Mouse (Mus musculus) forebrain, embryonic 16.5 days (tissue): Measurements from ENCODE around the gene Mex3d. TPM values are rescaled to one million over a fixed set of nuclear protein-coding genes. Genes with fewer than 3 reads are reported as not detected.
"Not testable (repeated sequence)": the region's sequence is repeated elsewhere in the genome, so short reads cannot be mapped to it uniquely, and the experiment has no call there.

Source experiments
- ATAC-seq: fragments of 200-750 bp; cut with Nextera tagmentation; 2 replicates; pipeline ENCODE4 v1.8.0; 2017; ENCODE audit warnings: mild to moderate bottlenecking, moderate library complexity
- H3K27ac ChIP-seq: fragments of 300-500 bp; sonication (generic); 2 replicates; pipeline ENCODE4 v1.5.1; 2014; ENCODE audit warnings: low read length, control low read depth
- H3K27me3 ChIP-seq: fragments of 300-500 bp; sonication (generic); replicated peaks from 2 replicates; pipeline ENCODE4 v1.6.1; 2014; ENCODE audit warnings: low read length; ENCODE audit not compliant: control insufficient read depth, insufficient read depth
- H3K36me3 ChIP-seq: fragments of 300-500 bp; sonication (generic); 2 replicates; pipeline ENCODE4 v1.6.1; 2014; ENCODE audit not compliant: control insufficient read depth, insufficient read depth
- H3K4me1 ChIP-seq: fragments of 300-500 bp; sonication (generic); replicated peaks from 2 replicates; pipeline ENCODE4 v1.6.1; 2014; ENCODE audit warnings: low read length; ENCODE audit not compliant: control insufficient read depth, insufficient read depth
- H3K4me2 ChIP-seq: fragments of 300-500 bp; sonication (generic); 2 replicates; pipeline ENCODE4 v1.6.1; 2014; ENCODE audit warnings: mild to moderate bottlenecking, low read length, control low read depth
- H3K4me3 ChIP-seq: fragments of 300-500 bp; sonication (generic); replicated peaks from 2 replicates; pipeline ENCODE4 v1.5.1; 2014; ENCODE audit warnings: mild to moderate bottlenecking, low read length, control low read depth
- H3K9ac ChIP-seq: fragments of 300-500 bp; sonication (generic); replicated peaks from 2 replicates; pipeline ENCODE4 v1.6.1; 2014; ENCODE audit warnings: low read depth, low read length, control low read depth
- H3K9me3 ChIP-seq: fragments of 300-500 bp; sonication (generic); 2 replicates; pipeline ENCODE4 v1.6.1; 2016; ENCODE audit warnings: low read length; ENCODE audit not compliant: control insufficient read depth
- WGBS: fragments of 180-500 bp; shearing (Covaris S2); extraction: QIAGEN DNeasy Blood & Tissue Kit; methylation state at CpG from one replicate; pipeline ENCODE4 v1.1.7; 2014; 5-methylcytosine and 5-hydroxymethylcytosine counted together
- polyA plus RNA-seq: library from polyadenylated mRNA; unstranded; fragments of >200 nt; fragmentation: Nextera tagmentation; extraction: Ambion mirVana; gene quantifications from 2 replicates; pipeline ENCODE4 v1.2.1, GENCODE M21; 2015

Gene Mex3d
- polyA plus RNA-seq, 1 experiment from 2014 or later: 16.3 TPM

DNA sequence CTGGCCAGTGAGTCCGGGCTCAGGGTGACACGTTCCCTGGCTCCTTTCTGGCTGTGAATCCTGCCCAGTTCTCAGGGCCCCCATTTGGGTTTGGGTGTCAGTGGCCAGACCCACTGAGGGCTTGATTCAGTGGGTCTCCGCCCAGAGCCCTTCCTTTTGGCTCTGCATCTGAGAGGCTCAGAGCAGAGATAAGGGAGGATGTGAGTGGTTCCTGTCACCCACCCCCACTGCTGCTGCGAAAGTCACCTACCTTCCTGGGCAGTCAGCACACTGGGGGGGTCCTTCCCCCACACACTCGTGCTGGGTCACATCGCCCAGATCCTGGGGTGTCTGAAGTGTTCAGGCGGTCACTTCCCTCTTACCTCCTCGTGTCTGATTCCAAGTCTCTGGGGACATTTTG is 34.7 kb downstream of the Mex3d start:
- Histone ChIP-seq H3K27me3 (peaks cover 71% of the 10 kb centered on the region), H3K36me3 (no peaks in the 10 kb centered on the region), H3K4me1 (peaks cover 21% of the 10 kb centered on the region), H3K4me3 (no peak overlapping the region), H3K9ac (no peak overlapping the region), H3K4me2 (no peak overlapping the region), H3K27ac (no peak overlapping the region), H3K9me3 (no peaks in the 10 kb centered on the region)
- ATAC-seq: no peak
- 74% methylated on average over 8 of the region's 8 CpGs for WGBS

GRCm38 (mm10) chr10:80351896-80352295 is 35.6 kb downstream of the Mex3d start:
- WGBS: 29% methylated on average over 11 of the region's 11 CpGs
- ATAC-seq: no peak
- H3K9me3 ChIP-seq: no peaks in the 10 kb centered on the region

GRCm38 (mm10) chr10:80350292-80350691 is 37.2 kb downstream of the Mex3d start:
- peaks cover 5% of the 10 kb centered on the region; the same call in 1 of the 2 replicates for H3K4me1 ChIP-seq
- no peak overlapping the region for H3K27ac ChIP-seq
- no peak overlapping the region for H3K4me2 ChIP-seq
- peak; percentile 82 for ATAC-seq
- peaks cover 64% of the 10 kb centered on the region for H3K27me3 ChIP-seq
- no peaks in the 10 kb centered on the region for H3K9me3 ChIP-seq
- 1% methylated on average over 7 of the region's 7 CpGs for WGBS
- no peak overlapping the region for H3K4me3 ChIP-seq
- H3K9ac ChIP-seq: no peak overlapping the region
- H3K36me3 ChIP-seq: no peaks in the 10 kb centered on the region

More at GRCm38 (mm10) chr10:80351896-80352295, 35.6 kb downstream of the Mex3d start:
- H3K27ac ChIP-seq: no peak overlapping the region
- no peak overlapping the region for H3K4me2 ChIP-seq
- no peak overlapping the region for H3K9ac ChIP-seq
- H3K4me1 ChIP-seq: peaks cover 17% of the 10 kb centered on the region
- no peak overlapping the region for H3K4me3 ChIP-seq
- H3K27me3 ChIP-seq: peaks cover 69% of the 10 kb centered on the region
- no peaks in the 10 kb centered on the region for H3K36me3 ChIP-seq

GRCm38 (mm10) chr10:80348981-80349380 is 38.5 kb downstream of the Mex3d start:
- Histone ChIP-seq H3K9me3 (no peaks in the 10 kb centered on the region), H3K27me3 (peaks cover 67% of the 10 kb centered on the region), H3K4me3 (no peak overlapping the region), H3K4me1 (peaks cover 5% of the 10 kb centered on the region; the same call in 1 of the 2 replicates), H3K36me3 (no peaks in the 10 kb centered on the region), H3K9ac (no peak overlapping the region), H3K4me2 (no peak overlapping the region), H3K27ac (no peak overlapping the region)
- WGBS: 13% methylated on average over 26 of the region's 26 CpGs
- no peak for ATAC-seq

GRCm38 (mm10) chr10:80348244-80348781 is 39.1 kb downstream of the Mex3d start, which contains the start of gene Adamtsl5:
Adamtsl5 (minus strand) TSS chr10:80348412.
- H3K27ac ChIP-seq: no peak within 1 kb of the TSS
- H3K9me3 ChIP-seq: no peaks in the 10 kb centered on the region
- 0 out of 2 replicates have a peak within 1 kb of the TSS, but pooled peaks have one; percentile 1 for H3K4me3 ChIP-seq
- no peaks in the 10 kb centered on the region for H3K36me3 ChIP-seq
- no peak within 1 kb of the TSS for H3K4me2 ChIP-seq
- H3K4me1 ChIP-seq: peaks cover 10% of the 10 kb centered on the region
- H3K9ac ChIP-seq: no peak within 1 kb of the TSS
- 2% methylated on average over 41 of the region's 42 CpGs for WGBS
- no peak for ATAC-seq
- peaks cover 73% of the 10 kb centered on the region for H3K27me3 ChIP-seq

DNA sequence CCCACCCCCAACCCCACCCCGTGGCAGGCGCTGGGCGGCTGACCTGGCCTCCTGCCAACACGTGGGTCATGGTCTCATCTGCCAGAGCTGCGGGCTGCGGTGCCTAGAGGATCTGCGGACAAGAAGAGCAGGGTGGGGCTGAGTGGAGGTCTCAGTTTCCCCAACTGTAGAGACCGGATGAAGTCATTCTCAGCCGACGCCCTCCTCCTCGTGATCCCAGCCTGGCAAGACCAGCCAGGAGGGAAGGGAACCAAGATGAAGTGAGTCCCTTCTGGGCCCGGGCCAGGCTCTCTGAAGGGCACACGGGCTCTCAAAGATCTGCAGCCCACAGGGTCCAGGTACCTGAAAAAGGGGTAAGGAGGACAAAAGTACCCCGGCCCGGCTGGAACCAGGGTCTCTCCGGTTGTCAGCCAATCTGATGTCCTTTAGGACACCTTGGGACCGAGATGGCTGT is 39.9 kb downstream of the Mex3d start:
- no peak overlapping the region for H3K9ac ChIP-seq
- ATAC-seq: no peak
- WGBS: 11% methylated on average over 17 of the region's 17 CpGs
- no peaks in the 10 kb centered on the region for H3K9me3 ChIP-seq
- no peaks in the 10 kb centered on the region for H3K36me3 ChIP-seq
- peaks cover 81% of the 10 kb centered on the region for H3K27me3 ChIP-seq
- H3K4me2 ChIP-seq: no peak overlapping the region
- no peak overlapping the region for H3K27ac ChIP-seq
- H3K4me1 ChIP-seq: peaks cover 17% of the 10 kb centered on the region
- no peak overlapping the region for H3K4me3 ChIP-seq

DNA sequence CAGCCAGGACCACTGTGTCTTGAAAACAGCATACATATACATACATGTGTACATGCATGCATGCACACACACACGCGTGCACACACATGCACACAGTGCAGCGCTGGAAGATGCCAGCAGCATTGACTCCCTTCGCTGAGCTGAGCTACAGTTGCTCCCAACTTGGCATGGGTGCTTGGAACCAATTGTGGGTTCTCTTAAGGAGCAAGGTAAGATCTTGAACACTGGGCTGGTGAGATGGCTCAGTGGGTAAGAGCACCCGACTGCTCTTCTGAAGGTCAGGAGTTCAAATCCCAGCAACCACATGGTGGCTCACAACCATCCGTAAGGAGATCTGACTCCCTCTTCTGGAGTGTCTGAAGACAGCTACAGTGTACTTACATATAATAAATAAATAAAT is 41.5 kb downstream of the Mex3d start:
- peaks cover 26% of the 10 kb centered on the region for H3K4me1 ChIP-seq
- not testable (repeated sequence) for H3K27ac ChIP-seq, ATAC-seq, H3K9ac ChIP-seq, H3K9me3 ChIP-seq, H3K4me2 ChIP-seq, H3K36me3 ChIP-seq, H3K4me3 ChIP-seq
- peaks cover 89% of the 10 kb centered on the region for H3K27me3 ChIP-seq
- 83% methylated on average over 5 of the region's 6 CpGs for WGBS

DNA sequence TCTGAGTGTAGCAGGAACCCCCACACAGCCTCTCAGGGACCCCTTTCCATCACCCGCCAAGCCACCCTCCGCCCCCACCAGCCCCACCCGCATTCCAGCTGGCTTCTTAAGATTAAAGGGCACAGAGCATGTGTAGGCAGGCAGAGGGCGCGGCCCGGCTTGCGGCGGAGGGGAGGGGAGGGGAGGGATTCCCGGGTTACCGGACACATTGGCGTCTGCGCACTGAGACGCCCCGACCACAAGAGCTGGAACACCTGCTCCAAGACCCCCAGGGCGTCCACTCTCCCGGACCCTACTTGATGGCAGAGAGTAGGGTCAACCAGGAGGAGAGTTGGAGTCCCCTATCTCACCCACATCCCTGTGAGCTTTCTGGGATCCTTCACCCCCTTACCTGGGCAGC is 42.3 kb downstream of the Mex3d start:
- no peak overlapping the region for H3K27ac ChIP-seq
- ATAC-seq: no peak
- peaks cover 91% of the 10 kb centered on the region for H3K27me3 ChIP-seq
- H3K4me3 ChIP-seq: no peak overlapping the region
- no peak overlapping the region for H3K4me2 ChIP-seq
- no peaks in the 10 kb centered on the region for H3K36me3 ChIP-seq
- no peaks in the 10 kb centered on the region for H3K9me3 ChIP-seq
- whole genome bisulfite sequencing: under 1% methylated on average over 16 of the region's 16 CpGs
- peaks cover 26% of the 10 kb centered on the region for H3K4me1 ChIP-seq
- H3K9ac ChIP-seq: no peak overlapping the region

DNA sequence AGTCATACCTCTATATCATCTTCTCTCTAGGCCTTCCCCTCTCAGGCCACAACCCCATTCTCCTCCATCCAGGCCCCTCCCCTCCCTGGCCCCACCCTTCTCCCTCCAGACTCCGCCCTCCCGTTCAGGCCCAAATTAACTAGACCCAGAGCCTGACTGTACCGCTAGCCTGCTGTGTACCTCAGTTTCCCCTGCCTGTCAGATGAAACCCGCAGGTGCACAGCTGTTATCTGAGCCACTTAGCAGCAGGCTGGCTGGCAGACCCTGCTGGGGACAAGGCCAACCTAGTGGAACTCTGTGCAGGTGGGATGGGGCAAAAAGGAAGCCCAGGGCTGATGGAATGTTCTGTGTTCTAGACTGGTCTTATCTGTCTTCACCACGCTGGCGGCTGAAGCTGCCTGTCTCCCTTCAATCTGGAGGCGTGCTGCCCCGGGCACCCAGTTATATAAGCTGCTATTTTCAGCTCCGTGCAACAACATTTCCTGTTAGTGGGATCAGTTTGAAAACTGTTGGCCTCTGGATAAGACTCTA is 43.3 kb downstream of the Mex3d start:
- Histone ChIP-seq H3K4me1 (peaks cover 26% of the 10 kb centered on the region), H3K27me3 (peaks cover 84% of the 10 kb centered on the region), H3K9ac (no peak overlapping the region), H3K36me3 (no peaks in the 10 kb centered on the region), H3K9me3 (no peaks in the 10 kb centered on the region), H3K4me2 (no peak overlapping the region), H3K27ac (no peak overlapping the region), H3K4me3 (no peak overlapping the region)
- no peak for ATAC-seq
- 48% methylated on average over 9 of the region's 9 CpGs for WGBS
